Mouse (Mus musculus): ENCODE data around the gene Gpr87. TPM values are rescaled to one million over a fixed set of nuclear protein-coding genes. Genes with fewer than 3 reads are reported as not detected.

Gene Gpr87
- polyA plus RNA-seq, 1 experiment: not detected

GRCm38 (mm10) chr3:59208650-59209548 is 14.0 kb upstream of the Gpr87 start:
- Histone ChIP-seq H3K4me1 (ENCODE audit: control insufficient read depth, insufficient read depth, insufficient read length) (peaks cover 18% of the 10 kb centered on the region; the same call in 1 of the 2 replicates), H3K27ac (ENCODE audit: insufficient read depth, low read length) (no peak overlapping the region), H3K27me3 (ENCODE audit: control insufficient read depth, insufficient read depth, low read length) (no peaks in the 10 kb centered on the region), H3K4me3 (ENCODE audit: extremely low read depth, insufficient read depth, insufficient read length) (no peak overlapping the region), H3K36me3 (ENCODE audit: control insufficient read depth, insufficient read depth, low read length) (no peaks in the 10 kb centered on the region)
- WGBS: 65% methylated on average over 4 of the region's 4 CpGs
- no peak for DNase-seq (ENCODE audit: low read depth in 1 of 2, low spot score in 2 of 2)
- TF ChIP-seq POLR2A (IDR thresholded peaks at IDR 0.05; ENCODE audit: low read depth, low read length): no peak
- TF ChIP-seq CTCF (IDR thresholded peaks at IDR 0.05; ENCODE audit: extremely low read depth, insufficient read depth, insufficient read length, insufficient replicate concordance): no peak

- 28% methylated on average over 4 of the region's 4 CpGs for WGBS
- H3K27ac ChIP-seq (ENCODE audit: insufficient read depth, low read length): no peak overlapping the region
- no peaks in the 10 kb centered on the region for H3K27me3 ChIP-seq (ENCODE audit: control insufficient read depth, insufficient read depth, low read length)
- H3K36me3 ChIP-seq (ENCODE audit: control insufficient read depth, insufficient read depth, low read length): no peaks in the 10 kb centered on the region
- TF ChIP-seq POLR2A (IDR thresholded peaks at IDR 0.05; ENCODE audit: low read depth, low read length) (no peak), CTCF (IDR thresholded peaks at IDR 0.05; ENCODE audit: extremely low read depth, insufficient read depth, insufficient read length, insufficient replicate concordance) (no peak)
- DNase-seq (ENCODE audit: low read depth in 1 of 2, low spot score in 2 of 2): no peak
- peaks cover 31% of the 10 kb centered on the region for H3K4me1 ChIP-seq (ENCODE audit: control insufficient read depth, insufficient read depth, insufficient read length)
- no peak overlapping the region for H3K4me3 ChIP-seq (ENCODE audit: extremely low read depth, insufficient read depth, insufficient read length)
Measured at GRCm38 (mm10) chr3:59205941-59206340, 11.0 kb upstream of the Gpr87 start.

- Histone ChIP-seq H3K4me3 (ENCODE audit: extremely low read depth, insufficient read depth, insufficient read length) (no peak overlapping the region), H3K36me3 (ENCODE audit: control insufficient read depth, insufficient read depth, low read length) (no peaks in the 10 kb centered on the region), H3K27ac (ENCODE audit: insufficient read depth, low read length) (no peak overlapping the region), H3K27me3 (ENCODE audit: control insufficient read depth, insufficient read depth, low read length) (no peaks in the 10 kb centered on the region), H3K4me1 (ENCODE audit: control insufficient read depth, insufficient read depth, insufficient read length) (peaks cover 32% of the 10 kb centered on the region)
- TF ChIP-seq CTCF (IDR thresholded peaks at IDR 0.05; ENCODE audit: extremely low read depth, insufficient read depth, insufficient read length, insufficient replicate concordance): no peak
- no peak for TF ChIP-seq POLR2A (IDR thresholded peaks at IDR 0.05; ENCODE audit: low read depth, low read length)
- WGBS: 78% methylated on average over 11 of the region's 11 CpGs
- no peak for DNase-seq (ENCODE audit: low read depth in 1 of 2, low spot score in 2 of 2)
Measured at GRCm38 (mm10) chr3:59204719-59205503, 10.0 kb upstream of the Gpr87 start.

- Histone ChIP-seq H3K4me1 (ENCODE audit: control insufficient read depth, insufficient read depth, insufficient read length) (peaks cover 32% of the 10 kb centered on the region), H3K36me3 (ENCODE audit: control insufficient read depth, insufficient read depth, low read length) (no peaks in the 10 kb centered on the region), H3K27ac (ENCODE audit: insufficient read depth, low read length) (no peak overlapping the region), H3K4me3 (ENCODE audit: extremely low read depth, insufficient read depth, insufficient read length) (no peak overlapping the region), H3K27me3 (ENCODE audit: control insufficient read depth, insufficient read depth, low read length) (no peaks in the 10 kb centered on the region)
- no peak for TF ChIP-seq CTCF (IDR thresholded peaks at IDR 0.05; ENCODE audit: extremely low read depth, insufficient read depth, insufficient read length, insufficient replicate concordance)
- TF ChIP-seq POLR2A (IDR thresholded peaks at IDR 0.05; ENCODE audit: low read depth, low read length): no peak
- no peak for DNase-seq (ENCODE audit: low read depth in 1 of 2, low spot score in 2 of 2)
- 56% methylated on average over 8 of the region's 8 CpGs for WGBS
Measured at GRCm38 (mm10) chr3:59203802-59204520, 9.1 kb upstream of the Gpr87 start.

GRCm38 (mm10) chr3:59197329-59197948 is 2.5 kb upstream of the Gpr87 start:
- Histone ChIP-seq H3K4me1 (ENCODE audit: control insufficient read depth, insufficient read depth, insufficient read length) (peaks cover 12% of the 10 kb centered on the region), H3K27me3 (ENCODE audit: control insufficient read depth, insufficient read depth, low read length) (no peaks in the 10 kb centered on the region), H3K36me3 (ENCODE audit: control insufficient read depth, insufficient read depth, low read length) (no peaks in the 10 kb centered on the region), H3K27ac (ENCODE audit: insufficient read depth, low read length) (no peak overlapping the region), H3K4me3 (ENCODE audit: extremely low read depth, insufficient read depth, insufficient read length) (no peak overlapping the region)
- no peak for DNase-seq (ENCODE audit: low read depth in 1 of 2, low spot score in 2 of 2)
- 84% methylated on average over 4 of the region's 4 CpGs for WGBS
- TF ChIP-seq CTCF (IDR thresholded peaks at IDR 0.05; ENCODE audit: extremely low read depth, insufficient read depth, insufficient read length, insufficient replicate concordance) (no peak), POLR2A (IDR thresholded peaks at IDR 0.05; ENCODE audit: low read depth, low read length) (no peak)

- Histone ChIP-seq H3K4me3 (ENCODE audit: extremely low read depth, insufficient read depth, insufficient read length) (no peak overlapping the region), H3K4me1 (ENCODE audit: control insufficient read depth, insufficient read depth, insufficient read length) (no peaks in the 10 kb centered on the region), H3K27me3 (ENCODE audit: control insufficient read depth, insufficient read depth, low read length) (no peaks in the 10 kb centered on the region), H3K36me3 (ENCODE audit: control insufficient read depth, insufficient read depth, low read length) (no peaks in the 10 kb centered on the region), H3K27ac (ENCODE audit: insufficient read depth, low read length) (no peak overlapping the region)
- 90% methylated on average over 7 of the region's 7 CpGs for WGBS
- TF ChIP-seq POLR2A (IDR thresholded peaks at IDR 0.05; ENCODE audit: low read depth, low read length) (no peak), CTCF (IDR thresholded peaks at IDR 0.05; ENCODE audit: extremely low read depth, insufficient read depth, insufficient read length, insufficient replicate concordance) (no peak)
- no peak for DNase-seq (ENCODE audit: low read depth in 1 of 2, low spot score in 2 of 2)
Measured at GRCm38 (mm10) chr3:59194099-59194498, 805 bp downstream of the Gpr87 start.
